Mouse (Mus musculus): ENCODE measurements at regions not wholly inside any gene's neighbourhood (a gene's known extent, or its start where the extent isn't known, plus 50 kb on each side); places are given as distances from the start of the nearest gene placed in this dataset.

GRCm38 (mm10) chr8:118042253-118042860 lies 240.6 kb upstream of the Mphosph6 start:
- Histone ChIP-seq H3K4me1 (ENCODE audit: control insufficient read depth, insufficient read depth, low read length) (no peaks in the 10 kb centered on the region), H3K4me3 (ENCODE audit: low read depth, low read length) (no peak overlapping the region), H3K27me3 (ENCODE audit: control insufficient read depth, insufficient read depth, low read length) (no peaks in the 10 kb centered on the region), H3K36me3 (ENCODE audit: control insufficient read depth, insufficient read depth, low read length) (no peaks in the 10 kb centered on the region), H3K4me2 (replicated peaks; ENCODE audit: low read depth, low read length) (no peak overlapping the region), H3K9me3 (ENCODE audit: control insufficient read depth, low read depth, low read length) (no peaks in the 10 kb centered on the region), H3K27ac (ENCODE audit: low read length) (no peak overlapping the region), H3K9ac (replicated peaks; ENCODE audit: low read depth, low read length) (no peak overlapping the region)
- ATAC-seq (ENCODE audit: insufficient number of reproducible peaks, insufficient read depth, low FRiP score, low read depth): no peak
- 58% methylated on average over 10 of the region's 10 CpGs for WGBS

GRCm38 (mm10) chr8:118041253-118041652 lies 239.5 kb upstream of the Mphosph6 start:
- H3K27ac ChIP-seq (ENCODE audit: low read length): no peak overlapping the region
- no peak overlapping the region for H3K4me2 ChIP-seq (replicated peaks; ENCODE audit: low read depth, low read length)
- H3K36me3 ChIP-seq (ENCODE audit: control insufficient read depth, insufficient read depth, low read length): no peaks in the 10 kb centered on the region
- WGBS: 88% methylated on average over 6 of the region's 6 CpGs
- no peak overlapping the region for H3K9ac ChIP-seq (replicated peaks; ENCODE audit: low read depth, low read length)
- ATAC-seq (ENCODE audit: insufficient number of reproducible peaks, insufficient read depth, low FRiP score, low read depth): no peak
- no peaks in the 10 kb centered on the region for H3K27me3 ChIP-seq (ENCODE audit: control insufficient read depth, insufficient read depth, low read length)
- H3K4me1 ChIP-seq (ENCODE audit: control insufficient read depth, insufficient read depth, low read length): no peaks in the 10 kb centered on the region
- H3K9me3 ChIP-seq (ENCODE audit: control insufficient read depth, low read depth, low read length): no peaks in the 10 kb centered on the region
- H3K4me3 ChIP-seq (ENCODE audit: low read depth, low read length): no peak overlapping the region

GRCm38 (mm10) chr8:118037801-118038200 lies 236.1 kb upstream of the Mphosph6 start:
- WGBS: 55% methylated on average over 4 of the region's 4 CpGs
- Histone ChIP-seq H3K4me2 (replicated peaks; ENCODE audit: low read depth, low read length) (no peak overlapping the region), H3K27ac (ENCODE audit: low read length) (no peak overlapping the region), H3K36me3 (ENCODE audit: control insufficient read depth, insufficient read depth, low read length) (no peaks in the 10 kb centered on the region), H3K4me1 (ENCODE audit: control insufficient read depth, insufficient read depth, low read length) (no peaks in the 10 kb centered on the region), H3K27me3 (ENCODE audit: control insufficient read depth, insufficient read depth, low read length) (no peaks in the 10 kb centered on the region), H3K4me3 (ENCODE audit: low read depth, low read length) (no peak overlapping the region), H3K9me3 (ENCODE audit: control insufficient read depth, low read depth, low read length) (no peaks in the 10 kb centered on the region), H3K9ac (replicated peaks; ENCODE audit: low read depth, low read length) (no peak overlapping the region)
- no peak for ATAC-seq (ENCODE audit: insufficient number of reproducible peaks, insufficient read depth, low FRiP score, low read depth)

GRCm38 (mm10) chr8:118034051-118034450 lies 232.3 kb upstream of the Mphosph6 start:
- 76% methylated on average over 13 of the region's 13 CpGs for WGBS
- Histone ChIP-seq H3K9ac (replicated peaks; ENCODE audit: low read depth, low read length) (no peak overlapping the region), H3K27ac (ENCODE audit: low read length) (no peak overlapping the region), H3K27me3 (ENCODE audit: control insufficient read depth, insufficient read depth, low read length) (no peaks in the 10 kb centered on the region), H3K4me1 (ENCODE audit: control insufficient read depth, insufficient read depth, low read length) (no peaks in the 10 kb centered on the region), H3K36me3 (ENCODE audit: control insufficient read depth, insufficient read depth, low read length) (no peaks in the 10 kb centered on the region), H3K4me2 (replicated peaks; ENCODE audit: low read depth, low read length) (no peak overlapping the region), H3K4me3 (ENCODE audit: low read depth, low read length) (no peak overlapping the region), H3K9me3 (ENCODE audit: control insufficient read depth, low read depth, low read length) (no peaks in the 10 kb centered on the region)
- ATAC-seq (ENCODE audit: insufficient number of reproducible peaks, insufficient read depth, low FRiP score, low read depth): no peak

- Histone ChIP-seq H3K9me3 (ENCODE audit: control insufficient read depth, low read depth, low read length) (no peaks in the 10 kb centered on the region), H3K27me3 (ENCODE audit: control insufficient read depth, insufficient read depth, low read length) (no peaks in the 10 kb centered on the region), H3K4me3 (ENCODE audit: low read depth, low read length) (no peak overlapping the region), H3K9ac (replicated peaks; ENCODE audit: low read depth, low read length) (no peak overlapping the region), H3K4me2 (replicated peaks; ENCODE audit: low read depth, low read length) (no peak overlapping the region), H3K27ac (ENCODE audit: low read length) (no peak overlapping the region), H3K4me1 (ENCODE audit: control insufficient read depth, insufficient read depth, low read length) (no peaks in the 10 kb centered on the region), H3K36me3 (ENCODE audit: control insufficient read depth, insufficient read depth, low read length) (no peaks in the 10 kb centered on the region)
- ATAC-seq (ENCODE audit: insufficient number of reproducible peaks, insufficient read depth, low FRiP score, low read depth): no peak
- 68% methylated on average over 6 of the region's 6 CpGs for WGBS
Observed at GRCm38 (mm10) chr8:118031406-118031805, 229.7 kb upstream of the Mphosph6 start.

GRCm38 (mm10) chr8:118028061-118028850 lies 226.5 kb upstream of the Mphosph6 start:
- Histone ChIP-seq H3K9ac (replicated peaks; ENCODE audit: low read depth, low read length) (no peak overlapping the region), H3K4me1 (ENCODE audit: control insufficient read depth, insufficient read depth, low read length) (no peaks in the 10 kb centered on the region), H3K27ac (ENCODE audit: low read length) (no peak overlapping the region), H3K36me3 (ENCODE audit: control insufficient read depth, insufficient read depth, low read length) (no peaks in the 10 kb centered on the region), H3K27me3 (ENCODE audit: control insufficient read depth, insufficient read depth, low read length) (no peaks in the 10 kb centered on the region), H3K4me2 (replicated peaks; ENCODE audit: low read depth, low read length) (no peak overlapping the region), H3K4me3 (ENCODE audit: low read depth, low read length) (no peak overlapping the region), H3K9me3 (ENCODE audit: control insufficient read depth, low read depth, low read length) (no peaks in the 10 kb centered on the region)
- 78% methylated on average over 13 of the region's 13 CpGs for WGBS
- no peak for ATAC-seq (ENCODE audit: insufficient number of reproducible peaks, insufficient read depth, low FRiP score, low read depth)

GRCm38 (mm10) chr8:118023451-118023850 lies 221.7 kb upstream of the Mphosph6 start:
- Histone ChIP-seq H3K36me3 (ENCODE audit: control insufficient read depth, insufficient read depth, low read length) (no peaks in the 10 kb centered on the region), H3K4me2 (replicated peaks; ENCODE audit: low read depth, low read length) (no peak overlapping the region), H3K4me1 (ENCODE audit: control insufficient read depth, insufficient read depth, low read length) (no peaks in the 10 kb centered on the region), H3K27ac (ENCODE audit: low read length) (no peak overlapping the region), H3K4me3 (ENCODE audit: low read depth, low read length) (no peak overlapping the region), H3K9me3 (ENCODE audit: control insufficient read depth, low read depth, low read length) (no peaks in the 10 kb centered on the region), H3K9ac (replicated peaks; ENCODE audit: low read depth, low read length) (no peak overlapping the region), H3K27me3 (ENCODE audit: control insufficient read depth, insufficient read depth, low read length) (no peaks in the 10 kb centered on the region)
- no peak for ATAC-seq (ENCODE audit: insufficient number of reproducible peaks, insufficient read depth, low FRiP score, low read depth)
- 96% methylated on average over 1 of the region's 1 CpGs for WGBS

GRCm38 (mm10) chr8:118021978-118022377 lies 220.2 kb upstream of the Mphosph6 start:
- Histone ChIP-seq H3K27ac (ENCODE audit: low read length) (no peak overlapping the region), H3K4me3 (ENCODE audit: low read depth, low read length) (no peak overlapping the region), H3K9ac (replicated peaks; ENCODE audit: low read depth, low read length) (no peak overlapping the region), H3K4me2 (replicated peaks; ENCODE audit: low read depth, low read length) (no peak overlapping the region), H3K4me1 (ENCODE audit: control insufficient read depth, insufficient read depth, low read length) (0 out of 2 replicates have a peak, but pooled peaks cover 7% of the 10 kb centered on the region), H3K27me3 (ENCODE audit: control insufficient read depth, insufficient read depth, low read length) (no peaks in the 10 kb centered on the region), H3K36me3 (ENCODE audit: control insufficient read depth, insufficient read depth, low read length) (no peaks in the 10 kb centered on the region), H3K9me3 (ENCODE audit: control insufficient read depth, low read depth, low read length) (no peaks in the 10 kb centered on the region)
- 20% methylated on average over 3 of the region's 3 CpGs for WGBS
- ATAC-seq (ENCODE audit: insufficient number of reproducible peaks, insufficient read depth, low FRiP score, low read depth): 0 out of 2 replicates have a peak, but pooled peaks have one; percentile 18
